23 mouse cellular contexts compared by ENCODE assay signal in the genomic region with DNA sequence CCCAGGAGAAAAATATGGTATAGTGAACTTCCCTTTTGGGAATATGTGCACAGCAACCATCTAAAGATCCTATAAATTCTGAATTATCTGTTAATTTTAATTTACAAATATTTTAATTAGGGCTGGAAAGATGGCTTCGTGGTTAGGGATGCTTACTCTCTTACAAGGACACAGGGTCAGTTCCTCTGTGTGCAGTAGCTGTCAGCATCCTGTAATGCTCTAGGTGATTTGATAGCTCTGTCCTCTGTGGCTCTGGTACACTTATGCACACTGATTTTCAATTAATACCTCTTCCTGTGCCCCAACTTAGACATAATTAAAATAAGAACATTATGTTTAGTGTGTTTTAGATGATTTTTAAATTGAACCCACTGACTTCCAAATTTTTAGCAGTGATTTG.
"Had no signal": no experiment of that assay in that cellular context is flagged by ENCODE, and none has a peak within 500 bp of the region (broad histone marks: within the 10 kb centered on the region; RNA-seq: fewer than 3 reads in every experiment).

No protein-coding gene starts in this region.

- H3K36me3 ChIP-seq: limb, embryonic 10.5 days; limb, embryonic 12.5 days; limb, embryonic 13.5 days; limb, embryonic 15.5 days; liver, embryonic 12.5 days; liver, embryonic 13.5 days; liver, embryonic 15.5 days; lung, embryonic 15.5 days; midbrain, embryonic 10.5 days; midbrain, embryonic 12.5 days; midbrain, embryonic 13.5 days; midbrain, embryonic 15.5 days had no signal

- H3K9ac ChIP-seq: limb, embryonic 12.5 days; limb, embryonic 13.5 days; limb, embryonic 15.5 days; liver, embryonic 12.5 days; liver, embryonic 13.5 days; liver, embryonic 14.5 days; liver, embryonic 15.5 days; liver, postnatal 0 days; lung, embryonic 14.5 days; lung, embryonic 15.5 days; midbrain, embryonic 12.5 days; midbrain, embryonic 13.5 days; midbrain, embryonic 15.5 days had no signal

- H3K4me2 ChIP-seq: limb, embryonic 12.5 days; limb, embryonic 13.5 days; limb, embryonic 15.5 days; liver, embryonic 11.5 days; liver, embryonic 12.5 days; liver, embryonic 13.5 days; liver, embryonic 15.5 days; lung, embryonic 14.5 days; lung, embryonic 15.5 days; midbrain, embryonic 11.5 days; midbrain, embryonic 12.5 days; midbrain, embryonic 13.5 days; midbrain, embryonic 15.5 days had no signal

- H3K27me3 ChIP-seq: limb, embryonic 12.5 days; limb, embryonic 13.5 days; liver, embryonic 12.5 days; liver, embryonic 13.5 days; liver, embryonic 15.5 days; lung, embryonic 15.5 days; megakaryocyte, embryonic 14.5 days; midbrain, embryonic 12.5 days; midbrain, embryonic 13.5 days; midbrain, embryonic 15.5 days had no signal

- DNase-seq: liver, embryonic 13.5 days; lung, postnatal 14 days had no signal

- H3K4me3 ChIP-seq: left cerebral cortex, adult 2 months; limb, embryonic 10.5 days; limb, embryonic 12.5 days; limb, embryonic 13.5 days; limb, embryonic 15.5 days; liver, embryonic 12.5 days; liver, embryonic 13.5 days; liver, embryonic 15.5 days; lung, embryonic 15.5 days; megakaryocyte, embryonic 14.5 days; midbrain, embryonic 10.5 days; midbrain, embryonic 12.5 days; midbrain, embryonic 13.5 days; midbrain, embryonic 15.5 days; myocyte had no signal

- H3K9me3 ChIP-seq: limb, embryonic 10.5 days; limb, embryonic 12.5 days; limb, embryonic 13.5 days; limb, embryonic 15.5 days; liver, embryonic 12.5 days; liver, embryonic 13.5 days; liver, embryonic 15.5 days; lung, embryonic 15.5 days; megakaryocyte, embryonic 14.5 days; midbrain, embryonic 10.5 days; midbrain, embryonic 12.5 days; midbrain, embryonic 13.5 days; midbrain, embryonic 15.5 days had no signal

- ATAC-seq: liver, embryonic 12.5 days; liver, postnatal 0 days; lung, postnatal 0 days had no signal

- H3K4me1 ChIP-seq: limb, embryonic 10.5 days; limb, embryonic 12.5 days; limb, embryonic 13.5 days; limb, embryonic 15.5 days; liver, embryonic 12.5 days; liver, embryonic 13.5 days; liver, embryonic 15.5 days; lung, embryonic 15.5 days; megakaryocyte, embryonic 14.5 days; midbrain, embryonic 10.5 days; midbrain, embryonic 12.5 days; midbrain, embryonic 13.5 days; midbrain, embryonic 15.5 days had no signal

- H3K27ac ChIP-seq: left cerebral cortex, adult 2 months; limb, embryonic 10.5 days; limb, embryonic 12.5 days; limb, embryonic 13.5 days; limb, embryonic 15.5 days; liver, embryonic 12.5 days; liver, embryonic 13.5 days; liver, embryonic 14.5 days; liver, embryonic 15.5 days; lung, embryonic 15.5 days; macrophage; midbrain, embryonic 10.5 days; midbrain, embryonic 12.5 days; midbrain, embryonic 13.5 days; midbrain, embryonic 15.5 days had no signal
